Comparison of ENCODE assay signal across 8 mouse cellular contexts in genomic region chr3:79286376-79287107, GRCm38 (mm10). TPM values are rescaled to one million over a fixed set of nuclear protein-coding genes. Genes with fewer than 3 reads are reported as not detected.
DNase-seq lines count a peak whose midpoint lies in the region; ATAC-seq and TF ChIP-seq lines count a peak whose summit lies in the region.

TSS of gene Rapgef2 (minus strand) at chr3:79286517.

- H3K27me3 ChIP-seq in forebrain, embryonic 13.5 days, result peaks cover 12% of the 10 kb centered on the region
- no peaks in the 10 kb centered on the region for H3K27me3 ChIP-seq in heart, postnatal 0 days (ENCODE audit: control insufficient read depth, insufficient read depth, low read length)
- 0 out of 2 replicates have a peak, but pooled peaks cover 3% of the 10 kb centered on the region for H3K27me3 ChIP-seq in liver, postnatal 0 days (ENCODE audit: insufficient read depth, low read length)
- H3K27me3 ChIP-seq in neural tube, embryonic 12.5 days (replicated peaks), result no peaks in the 10 kb centered on the region
- H3K27me3 ChIP-seq in thymus, adult 2 months (ENCODE audit: control insufficient read depth, insufficient read depth, low read length), result no peaks in the 10 kb centered on the region

- H3K4me3 ChIP-seq in forebrain, embryonic 13.5 days, result peak within 1 kb of the TSS; percentile 95
- H3K4me3 ChIP-seq in heart, postnatal 0 days (ENCODE audit: low read depth, low read length), result peak within 1 kb of the TSS; percentile 94
- H3K4me3 ChIP-seq in liver, postnatal 0 days (ENCODE audit: low read depth, low read length), result peak within 1 kb of the TSS; percentile 84
- peak within 1 kb of the TSS; percentile 93 for H3K4me3 ChIP-seq in neural tube, embryonic 12.5 days
- peak within 1 kb of the TSS; percentile 99 for H3K4me3 ChIP-seq in thymus, adult 2 months (ENCODE audit: control insufficient read depth, insufficient read depth, low read length)

- no peak for TF ChIP-seq POLR2A in thymus, adult 2 months (IDR thresholded peaks at IDR 0.05; ENCODE audit: control insufficient read depth, extremely low read depth, insufficient read depth, low read length, poor library complexity)

- no peaks in the 10 kb centered on the region for H3K36me3 ChIP-seq in forebrain, embryonic 13.5 days (ENCODE audit: poor library complexity, severe bottlenecking)
- H3K36me3 ChIP-seq in heart, postnatal 0 days (replicated peaks; ENCODE audit: control insufficient read depth, insufficient read depth, low read length), result no peaks in the 10 kb centered on the region
- H3K36me3 ChIP-seq in liver, postnatal 0 days (replicated peaks; ENCODE audit: insufficient read depth, low read length), result no peaks in the 10 kb centered on the region
- H3K36me3 ChIP-seq in neural tube, embryonic 12.5 days, result no peaks in the 10 kb centered on the region
- no peaks in the 10 kb centered on the region for H3K36me3 ChIP-seq in thymus, adult 2 months (ENCODE audit: control insufficient read depth, insufficient read depth, low read length)

- H3K4me1 ChIP-seq in forebrain, embryonic 13.5 days, result peaks cover 39% of the 10 kb centered on the region
- peaks cover 41% of the 10 kb centered on the region for H3K4me1 ChIP-seq in heart, postnatal 0 days (ENCODE audit: control insufficient read depth, insufficient read depth)
- peaks cover 17% of the 10 kb centered on the region for H3K4me1 ChIP-seq in liver, postnatal 0 days (ENCODE audit: insufficient read depth)
- H3K4me1 ChIP-seq in neural tube, embryonic 12.5 days, result peaks cover 37% of the 10 kb centered on the region
- H3K4me1 ChIP-seq in thymus, adult 2 months (replicated peaks; ENCODE audit: control insufficient read depth, insufficient read depth, low read length), result peaks cover 18% of the 10 kb centered on the region

- peak within 1 kb of the TSS; percentile 97 for H3K27ac ChIP-seq in forebrain, embryonic 13.5 days
- peak within 1 kb of the TSS; percentile 98 for H3K27ac ChIP-seq in heart, postnatal 0 days (ENCODE audit: low read depth)
- H3K27ac ChIP-seq in liver, postnatal 0 days (ENCODE audit: low read depth), result peak within 1 kb of the TSS; percentile 95
- H3K27ac ChIP-seq in neural tube, embryonic 12.5 days, result peak within 1 kb of the TSS; percentile 97
- no peak within 1 kb of the TSS; the same call in 1 of the 2 replicates for H3K27ac ChIP-seq in thymus, adult 2 months (ENCODE audit: control insufficient read depth, insufficient read depth, low read length)

- whole genome bisulfite sequencing in forebrain, embryonic 13.5 days, result 1% methylated on average over 64 of the region's 97 CpGs
- under 1% methylated on average over 60 of the region's 97 CpGs for WGBS in heart, postnatal 0 days
- 2% methylated on average over 66 of the region's 97 CpGs for WGBS in liver, postnatal 0 days (ENCODE audit: insufficient replicate concordance)
- WGBS in neural tube, embryonic 12.5 days, result under 1% methylated on average over 94 of the region's 97 CpGs
- under 1% methylated on average over 91 of the region's 97 CpGs for WGBS in thymus, adult 2 months

- H3K9ac ChIP-seq in forebrain, embryonic 13.5 days, result peak within 1 kb of the TSS; percentile 95
- peak within 1 kb of the TSS; percentile 93 for H3K9ac ChIP-seq in heart, postnatal 0 days (replicated peaks; ENCODE audit: low read depth, low read length)
- H3K9ac ChIP-seq in liver, postnatal 0 days (replicated peaks), result peak within 1 kb of the TSS; percentile 86
- H3K9ac ChIP-seq in neural tube, embryonic 12.5 days, result peak within 1 kb of the TSS; percentile 94

- peak; percentile 25 for DNase-seq in ES-CJ7 (ENCODE audit: low read depth, low spot score)
- peak; percentile 33 for DNase-seq in c-Kit-positive CD71-positive TER-119-negative erythroid progenitor cells, embryonic 14.5 days (ENCODE audit: low read depth)
- DNase-seq in heart, postnatal 0 days (ENCODE audit: low spot score), result peak; percentile 79
- DNase-seq in kidney, postnatal 36 days, result peak; percentile 78 to 87
- DNase-seq in liver, postnatal 0 days, result peak; percentile 78
- DNase-seq in thymus, adult 2 months, result peak; percentile 66

- no peaks in the 10 kb centered on the region for H3K9me3 ChIP-seq in forebrain, embryonic 13.5 days (replicated peaks)
- H3K9me3 ChIP-seq in heart, postnatal 0 days (replicated peaks; ENCODE audit: control insufficient read depth, low read length), result no peaks in the 10 kb centered on the region
- H3K9me3 ChIP-seq in liver, postnatal 0 days (ENCODE audit: low read length), result no peaks in the 10 kb centered on the region
- no peaks in the 10 kb centered on the region for H3K9me3 ChIP-seq in neural tube, embryonic 12.5 days

- peak; percentile 80 for ATAC-seq in forebrain, embryonic 13.5 days
- ATAC-seq in heart, postnatal 0 days (ENCODE audit: insufficient read depth, low read depth), result peak; percentile 82
- peak; percentile 81 for ATAC-seq in liver, postnatal 0 days
- ATAC-seq in neural tube, embryonic 12.5 days (ENCODE audit: low FRiP score, low read depth), result peak; percentile 83

- H3K4me2 ChIP-seq in forebrain, embryonic 13.5 days, result peak within 1 kb of the TSS; percentile 81
- peak within 1 kb of the TSS; percentile 88 for H3K4me2 ChIP-seq in heart, postnatal 0 days (ENCODE audit: low read depth, low read length)
- peak within 1 kb of the TSS; percentile 91 for H3K4me2 ChIP-seq in liver, postnatal 0 days (ENCODE audit: low read depth, low read length)
- H3K4me2 ChIP-seq in neural tube, embryonic 12.5 days (replicated peaks), result peak within 1 kb of the TSS; percentile 91

- no peak for TF ChIP-seq EP300 in heart, postnatal 0 days (IDR thresholded peaks at IDR 0.05; ENCODE audit: low read depth)
- TF ChIP-seq EP300 in liver, postnatal 0 days (IDR thresholded peaks at IDR 0.05; ENCODE audit: low read depth), result no peak

- 0 out of 2 replicates have a peak, but pooled peaks have one; percentile 2 for TF ChIP-seq CTCF in heart, postnatal 0 days (IDR thresholded peaks at IDR 0.05; ENCODE audit: low read depth)
- TF ChIP-seq CTCF in liver, postnatal 0 days (IDR thresholded peaks at IDR 0.05; ENCODE audit: low read depth), result no peak; the same call in 1 of the 2 replicates
- TF ChIP-seq CTCF in thymus, adult 2 months (IDR thresholded peaks at IDR 0.05; ENCODE audit: borderline replicate concordance, control insufficient read depth, extremely low read depth, insufficient read depth, low read length, poor library complexity), result no peak

RNA-seq across cellular contexts. Expression of gene Rapgef2, which starts in this region (rescaled TPM):
- polyA plus RNA-seq in forebrain, embryonic 13.5 days (2015; fragmentation: Nextera tagmentation; extraction: Ambion mirVana), result 7.5 and 7.7 TPM in 2 replicates
- total RNA-seq in heart, postnatal 0 days (2014; rRNA removed; ENCODE audit: low replicate concordance), result 28.8 and 30.3 TPM in 2 replicates
- polyA plus RNA-seq in heart, postnatal 0 days (2015; fragmentation: Nextera tagmentation; extraction: Ambion mirVana), result 3.3 and 3.5 TPM in 2 replicates
- 1.8 TPM in 2 replicates for polyA plus RNA-seq in liver, postnatal 0 days (2015; fragmentation: Nextera tagmentation; extraction: Ambion mirVana)
- polyA plus RNA-seq in neural tube, embryonic 12.5 days (2016; fragmentation: Nextera tagmentation; extraction: Ambion mirVana), result 8.6 and 8.9 TPM in 2 replicates
- polyA plus RNA-seq in thymus, adult 2 months (2012; rRNA removed), result 8.7 and 9.7 TPM in 2 replicates

Comparison
In these comparisons a context has a peak if more than half of its experiments do, and no peak if none do; other contexts are left out.
1. DNase-seq: peak in every context shown above with its lines; median percentile 82 in kidney, postnatal 36 days; 79 in heart, postnatal 0 days; 78 in liver, postnatal 0 days; 66 in thymus, adult 2 months; 33 in c-Kit-positive CD71-positive TER-119-negative erythroid progenitor cells, embryonic 14.5 days; 25 in ES-CJ7.